Comparison of ENCODE assay signal across 13 mouse cellular contexts in genomic region chr12:111563076-111563629, GRCm38 (mm10). TPM values are rescaled to one million over a fixed set of nuclear protein-coding genes. Genes with fewer than 3 reads are reported as not detected.
DNase-seq lines count a peak whose midpoint lies in the region; ATAC-seq and TF ChIP-seq lines count a peak whose summit lies in the region.
"Had no signal": no experiment of that assay in that cellular context is flagged by ENCODE, and none has a peak within 500 bp of the region (broad histone marks: within the 10 kb centered on the region; RNA-seq: fewer than 3 reads in every experiment).

No protein-coding gene starts in this region.

- H3K4me1 ChIP-seq in heart, embryonic 12.5 days (replicated peaks) = peaks cover 19% of the 10 kb centered on the region
- peaks cover 28% of the 10 kb centered on the region for H3K4me1 ChIP-seq in E14TG2a.4 (replicated peaks; ENCODE audit: low read depth, low read length)
- peaks cover 12% of the 10 kb centered on the region; the same call in 1 of the 2 replicates for H3K4me1 ChIP-seq in limb, embryonic 14.5 days (ENCODE audit: control insufficient read depth, insufficient read depth, low read length)

- H3K4me3 ChIP-seq in heart, embryonic 12.5 days = no peak overlapping the region
- H3K4me3 ChIP-seq in left cerebral cortex, adult 2 months = no peak overlapping the region
- H3K4me3 ChIP-seq in E14TG2a.4 (replicated peaks; ENCODE audit: low read length) = no peak overlapping the region
- H3K4me3 ChIP-seq in limb, embryonic 14.5 days (replicated peaks; ENCODE audit: low read length) = no peak overlapping the region
- H3K4me3 ChIP-seq: forebrain, embryonic 10.5 days had no signal

- no peak overlapping the region for H3K4me2 ChIP-seq in heart, embryonic 12.5 days
- no peak overlapping the region for H3K4me2 ChIP-seq in limb, embryonic 14.5 days (replicated peaks; ENCODE audit: low read depth, low read length, severe bottlenecking)

- H3K27ac ChIP-seq in heart, embryonic 12.5 days (ENCODE audit: poor library complexity, severe bottlenecking) = peak overlapping the region; percentile 62; the same call in 1 of the 2 replicates
- peak overlapping the region; percentile 30; the same call in 1 of the 2 replicates for H3K27ac ChIP-seq in left cerebral cortex, adult 2 months
- no peak overlapping the region for H3K27ac ChIP-seq in limb, embryonic 14.5 days (replicated peaks; ENCODE audit: low read depth, low read length)
- H3K27ac ChIP-seq: forebrain, embryonic 10.5 days had no signal

- intact Hi-C loops in heart, postnatal 25 days (cut with DNase I) = loop anchor here (2.0 kb wide), 1 partner anchor 54 kb away; no protein-coding TSS in a partner anchor
- intact Hi-C loops in left cerebral cortex, adult 2 months (cut with DNase I) = no loop called here
- intact Hi-C loops in left cerebral cortex, postnatal 25 days (cut with DNase I) = loop anchor here (5.0 kb wide), 1 partner anchor 36 kb away; no protein-coding TSS in a partner anchor

- ATAC-seq in heart, embryonic 12.5 days (ENCODE audit: insufficient number of reproducible peaks, low FRiP score) = no peak
- ATAC-seq in limb, embryonic 14.5 days (ENCODE audit: low FRiP score, low read depth) = 0 out of 2 replicates have a peak, but pooled peaks have one; percentile 23
- ATAC-seq: inflammation-experienced regulatory T-cells, adult 6 months had no signal

- H3K36me3 ChIP-seq in heart, embryonic 12.5 days = no peaks in the 10 kb centered on the region
- H3K36me3 ChIP-seq in E14TG2a.4 (ENCODE audit: insufficient read depth, low read length) = no peaks in the 10 kb centered on the region
- H3K36me3 ChIP-seq in limb, embryonic 14.5 days (ENCODE audit: control insufficient read depth, insufficient read depth, low read length) = no peaks in the 10 kb centered on the region
- H3K36me3 ChIP-seq: forebrain, embryonic 10.5 days had no signal

- no peak overlapping the region for H3K9ac ChIP-seq in heart, embryonic 12.5 days
- no peak overlapping the region for H3K9ac ChIP-seq in limb, embryonic 14.5 days (ENCODE audit: low read depth, low read length, severe bottlenecking)

- no peaks in the 10 kb centered on the region for H3K27me3 ChIP-seq in heart, embryonic 12.5 days (replicated peaks)
- peaks cover 2% of the 10 kb centered on the region; the same call in 1 of the 2 replicates for H3K27me3 ChIP-seq in E14TG2a.4 (ENCODE audit: insufficient read depth, low read length)
- no peaks in the 10 kb centered on the region for H3K27me3 ChIP-seq in limb, embryonic 14.5 days (ENCODE audit: control insufficient read depth, insufficient read depth, low read length)

- no peak for DNase-seq in heart, postnatal 25 days (ENCODE audit: low spot score)
- no peak for DNase-seq in left cerebral cortex, adult 2 months (ENCODE audit: extremely low spot score in 1 of 2, low spot score in 2 of 2)
- DNase-seq in left cerebral cortex, postnatal 25 days (ENCODE audit: low spot score in 2 of 2) = no peak
- no peak for DNase-seq in limb, embryonic 14.5 days (ENCODE audit: low spot score)
- no peak for DNase-seq in adipocyte (ENCODE audit: low spot score)
- DNase-seq in frontal cortex, postnatal 25 days (ENCODE audit: low spot score in 2 of 2) = no peak
- DNase-seq: adrenal gland, adult 8-10 months; cerebellum, adult 9-11 months; thymus, adult 18-20 months had no signal

- 44% methylated on average over 5 of the region's 5 CpGs for WGBS in heart, embryonic 12.5 days
- WGBS in limb, embryonic 14.5 days = 32% methylated on average over 5 of the region's 5 CpGs

- TF ChIP-seq POLR2A in limb, embryonic 14.5 days (IDR thresholded peaks at IDR 0.05; ENCODE audit: borderline replicate concordance, extremely low read depth, insufficient read depth, insufficient read length) = no peak

- TF ChIP-seq CTCF in left cerebral cortex, adult 2 months (IDR thresholded peaks at IDR 0.05) = no peak; the same call in 1 of the 2 replicates
- TF ChIP-seq CTCF in E14TG2a.4 (conservative IDR thresholded peaks at IDR 0.05; ENCODE audit: low read length) = peak; percentile 15; the same call in 1 of the 2 replicates

- H3K9me3 ChIP-seq in heart, embryonic 12.5 days (replicated peaks) = no peaks in the 10 kb centered on the region
- no peaks in the 10 kb centered on the region for H3K9me3 ChIP-seq in E14TG2a.4 (ENCODE audit: low read length)
- H3K9me3 ChIP-seq in limb, embryonic 14.5 days (ENCODE audit: control insufficient read depth, low read length) = no peaks in the 10 kb centered on the region
- H3K9me3 ChIP-seq: forebrain, embryonic 10.5 days had no signal

RNA-seq across cellular contexts. Expression of gene Mark3, which starts 11.2 kb away (rescaled TPM):
- 51.0 and 53.7 TPM in 2 replicates for polyA plus RNA-seq in heart, embryonic 12.5 days (2016; fragmentation: Nextera tagmentation; extraction: Ambion mirVana)
- 10 to 100 TPM; 52.9 to 54.3 TPM for total RNA-seq in heart, postnatal 25 days (2021)
- total RNA-seq in left cerebral cortex, adult 2 months (2021) = 100 to 1,000 TPM; 102 TPM
- 100 to 1,000 TPM; 107 to 109 TPM for total RNA-seq in left cerebral cortex, postnatal 25 days (2021)
- 69.4 and 80.5 TPM in 2 replicates for polyA plus RNA-seq in limb, embryonic 14.5 days (2012; rRNA removed)
- polyA plus RNA-seq in limb, embryonic 14.5 days (2014; fragmentation: Nextera tagmentation; extraction: Ambion mirVana) = 49.8 and 63.7 TPM in 2 replicates

RNA-seq across cellular contexts. Expression of gene Eif5, which starts 25.3 kb away (rescaled TPM):
- 510 TPM in 2 replicates for polyA plus RNA-seq in heart, embryonic 12.5 days (2016; fragmentation: Nextera tagmentation; extraction: Ambion mirVana)
- total RNA-seq in heart, postnatal 25 days (2021) = 100 to 1,000 TPM; 140 to 145 TPM
- total RNA-seq in left cerebral cortex, adult 2 months (2021) = 100 to 1,000 TPM; 241 to 276 TPM
- total RNA-seq in left cerebral cortex, postnatal 25 days (2021) = 100 to 1,000 TPM; 243 to 251 TPM
- polyA plus RNA-seq in limb, embryonic 14.5 days (2012; rRNA removed) = 118 and 129 TPM in 2 replicates
- polyA plus RNA-seq in limb, embryonic 14.5 days (2014; fragmentation: Nextera tagmentation; extraction: Ambion mirVana) = 472 and 474 TPM in 2 replicates
